In genomic region chr10:21465362-21465761, GRCm38 (mm10) we compare ENCODE assay signal across 8 mouse cellular contexts.
A peak's percentile ranks its signal among the peaks of the same experiment; 100 is the strongest.
DNase-seq lines count a peak whose midpoint lies in the region; ATAC-seq and TF ChIP-seq lines count a peak whose summit lies in the region.

No protein-coding gene starts in this region.

- no peak overlapping the region for H3K4me3 ChIP-seq in embryonic facial prominence, embryonic 12.5 days
- no peak overlapping the region for H3K4me3 ChIP-seq in limb, embryonic 13.5 days
- H3K4me3 ChIP-seq in midbrain, postnatal 0 days (ENCODE audit: low read depth, low read length): no peak overlapping the region

- TF ChIP-seq CTCF in midbrain, postnatal 0 days (IDR thresholded peaks at IDR 0.05): peak; percentile 93

- WGBS in embryonic facial prominence, embryonic 12.5 days: 3% methylated on average over 15 of the region's 15 CpGs
- WGBS in limb, embryonic 13.5 days: 3% methylated on average over 15 of the region's 15 CpGs
- WGBS in midbrain, postnatal 0 days: 3% methylated on average over 15 of the region's 15 CpGs

- H3K27me3 ChIP-seq in embryonic facial prominence, embryonic 12.5 days: no peaks in the 10 kb centered on the region
- 0 out of 2 replicates have a peak, but pooled peaks cover 8% of the 10 kb centered on the region for H3K27me3 ChIP-seq in limb, embryonic 13.5 days
- H3K27me3 ChIP-seq in midbrain, postnatal 0 days (ENCODE audit: insufficient read depth, low read length): no peaks in the 10 kb centered on the region

- DNase-seq in 3134 (ENCODE audit: extremely low read depth, insufficient read length, low spot score): peak; percentile 41
- peak; percentile 77 for DNase-seq in adrenal gland, postnatal 25 days
- peak; percentile 85 for DNase-seq in heart, adult 8-10 months (ENCODE audit: low spot score)
- peak; percentile 85 to 92 for DNase-seq in kidney, adult 8-10 months
- peak; percentile 94 for DNase-seq in midbrain, postnatal 0 days (ENCODE audit: low spot score)
- DNase-seq in spleen, postnatal 14 days (ENCODE audit: low spot score in 2 of 2): peak; percentile 42 to 74

- no peak overlapping the region for H3K27ac ChIP-seq in embryonic facial prominence, embryonic 12.5 days
- H3K27ac ChIP-seq in limb, embryonic 13.5 days: no peak overlapping the region
- no peak overlapping the region for H3K27ac ChIP-seq in midbrain, postnatal 0 days (ENCODE audit: low read depth, low read length)

- H3K9ac ChIP-seq in embryonic facial prominence, embryonic 12.5 days: no peak overlapping the region
- H3K9ac ChIP-seq in limb, embryonic 13.5 days: no peak overlapping the region
- no peak overlapping the region for H3K9ac ChIP-seq in midbrain, postnatal 0 days (replicated peaks; ENCODE audit: low read length, poor library complexity, severe bottlenecking)

- peaks cover 19% of the 10 kb centered on the region for H3K4me1 ChIP-seq in embryonic facial prominence, embryonic 12.5 days
- H3K4me1 ChIP-seq in limb, embryonic 13.5 days: peaks cover 53% of the 10 kb centered on the region
- no peaks in the 10 kb centered on the region for H3K4me1 ChIP-seq in midbrain, postnatal 0 days (ENCODE audit: insufficient read depth, low read length)

- no peak for ATAC-seq in embryonic facial prominence, embryonic 12.5 days (ENCODE audit: insufficient number of reproducible peaks, insufficient read depth, low FRiP score, low TSS enrichment)
- ATAC-seq in limb, embryonic 13.5 days (ENCODE audit: low FRiP score, low read depth): 0 out of 2 replicates have a peak, but pooled peaks have one; percentile 65
- ATAC-seq in midbrain, postnatal 0 days (ENCODE audit: low FRiP score): peak; percentile 60; the same call in 1 of the 2 replicates

- 0 out of 2 replicates have a peak overlapping the region, but pooled peaks have one; percentile 19 for H3K4me2 ChIP-seq in embryonic facial prominence, embryonic 12.5 days (replicated peaks)
- peak overlapping the region; percentile 43 for H3K4me2 ChIP-seq in limb, embryonic 13.5 days (replicated peaks)
- H3K4me2 ChIP-seq in midbrain, postnatal 0 days (ENCODE audit: low read depth, low read length, poor library complexity, severe bottlenecking): peak overlapping the region; percentile 13; the same call in 1 of the 2 replicates

- no peaks in the 10 kb centered on the region for H3K9me3 ChIP-seq in embryonic facial prominence, embryonic 12.5 days
- H3K9me3 ChIP-seq in limb, embryonic 13.5 days: no peaks in the 10 kb centered on the region
- no peaks in the 10 kb centered on the region for H3K9me3 ChIP-seq in midbrain, postnatal 0 days (ENCODE audit: low read length)

- H3K36me3 ChIP-seq in embryonic facial prominence, embryonic 12.5 days: no peaks in the 10 kb centered on the region
- H3K36me3 ChIP-seq in limb, embryonic 13.5 days: no peaks in the 10 kb centered on the region
- H3K36me3 ChIP-seq in midbrain, postnatal 0 days (ENCODE audit: insufficient read depth, low read length): no peaks in the 10 kb centered on the region

Comparison
In these comparisons a context has a peak if more than half of its experiments do, and no peak if none do; other contexts are left out.
1. DNase-seq: peak in every context shown above with its lines; median percentile 94 in midbrain, postnatal 0 days; 88 in kidney, adult 8-10 months; 85 in heart, adult 8-10 months; 77 in adrenal gland, postnatal 25 days; 58 in spleen, postnatal 14 days; 41 in 3134.